Mouse (Mus musculus) midbrain, postnatal 0 days (tissue): ENCODE measurements around the gene Bcap29. TPM values are rescaled to one million over a fixed set of nuclear protein-coding genes. Genes with fewer than 3 reads are reported as not detected.

Experiments
- ATAC-seq: fragments of 200-750 bp; cut with Nextera tagmentation; 2 replicates; pipeline ENCODE4 v1.8.0; 2017; ENCODE audit warnings: moderate number of reproducible peaks, mild to moderate bottlenecking, moderate TSS enrichment, moderate library complexity; ENCODE audit not compliant: low FRiP score
- DNase-seq: peaks from one replicate; pipeline ENCODE4 v3.0.0-alpha.2; 2015; ENCODE audit warnings: low spot score
- H3K27ac ChIP-seq: fragments of 300-500 bp; sonication (generic); 2 replicates; pipeline ENCODE4 v1.5.1; 2014; ENCODE audit warnings: low read depth, mild to moderate bottlenecking, low read length, mixed read lengths
- H3K27me3 ChIP-seq: fragments of 300-500 bp; sonication (generic); 2 replicates; pipeline ENCODE4 v1.6.1; 2014; ENCODE audit warnings: low read length, control low read depth, mixed read lengths; ENCODE audit not compliant: insufficient read depth
- H3K36me3 ChIP-seq: fragments of 300-500 bp; sonication (generic); 2 replicates; pipeline ENCODE4 v1.6.1; 2014; ENCODE audit warnings: low read length, control low read depth, mixed read lengths; ENCODE audit not compliant: insufficient read depth
- H3K4me1 ChIP-seq: fragments of 300-500 bp; sonication (generic); 2 replicates; pipeline ENCODE4 v1.6.1; 2014; ENCODE audit warnings: mild to moderate bottlenecking, control low read depth, antibody characterized with exemption, low read length, mixed read lengths; ENCODE audit not compliant: insufficient read depth
- H3K4me2 ChIP-seq: fragments of 300-500 bp; sonication (generic); 2 replicates; pipeline ENCODE4 v1.6.1; 2014; ENCODE audit warnings: low read depth, mild to moderate bottlenecking, low read length, mixed read lengths; ENCODE audit not compliant: poor library complexity, severe bottlenecking
- H3K4me3 ChIP-seq: fragments of 300-500 bp; sonication (generic); 2 replicates; pipeline ENCODE4 v1.5.1; 2014; ENCODE audit warnings: low read depth, mild to moderate bottlenecking, low read length, moderate library complexity
- H3K9ac ChIP-seq: fragments of 300-500 bp; sonication (generic); replicated peaks from 2 replicates; pipeline ENCODE4 v1.6.1; 2014; ENCODE audit warnings: mild to moderate bottlenecking, low read length, moderate library complexity, mixed read lengths; ENCODE audit not compliant: poor library complexity, severe bottlenecking
- H3K9me3 ChIP-seq: fragments of 300-500 bp; sonication (generic); 2 replicates; pipeline ENCODE4 v1.6.1; 2016; ENCODE audit warnings: low read length, control low read depth
- CTCF ChIP-seq: IDR thresholded peaks from 2 replicates; pipeline ENCODE4 v1.5.1; 2016; ENCODE audit warnings: antibody characterized with exemption, mild to moderate bottlenecking
- WGBS: fragments of 180-500 bp; shearing (Covaris S2); extraction: QIAGEN DNeasy Blood & Tissue Kit; methylation state at CpG from one replicate; pipeline ENCODE4 v1.1.7; 2014; 5-methylcytosine and 5-hydroxymethylcytosine counted together
- polyA plus RNA-seq: library from polyadenylated mRNA; unstranded; fragments of >200 nt; fragmentation: Nextera tagmentation; extraction: Ambion mirVana; gene quantifications from 2 replicates; pipeline ENCODE4 v1.2.1, GENCODE M21; 2015
- total RNA-seq: library from RNA; depleted of rRNA; stranded (reverse); fragments of >200 nt; gene quantifications from 2 replicates; pipeline ENCODE4 v1.2.3, GENCODE M21; 2014

The Bcap29 gene
- total and polyA plus RNA-seq, 2 experiments from 2014 or later, result 11.1 to 33.9 TPM

DNA sequence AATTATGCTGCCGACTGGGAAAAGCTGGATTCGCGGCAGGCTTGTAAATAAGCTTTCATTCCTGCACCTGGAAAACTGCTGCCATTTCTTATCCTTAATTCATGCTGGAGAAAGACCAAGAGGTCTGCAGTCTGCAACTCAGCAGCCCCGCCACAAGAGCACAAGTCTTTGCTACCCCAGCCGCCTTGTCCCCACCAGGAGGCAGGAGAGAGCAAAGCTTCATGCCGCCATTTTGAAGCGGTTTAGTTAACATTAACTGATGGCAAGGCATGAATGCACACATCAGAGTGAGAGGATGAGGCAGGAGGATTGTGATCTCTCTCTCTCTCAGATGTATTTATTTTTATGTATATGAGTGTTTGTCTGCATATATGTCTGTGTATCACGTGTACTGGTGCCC, 14.4 kb downstream of the Bcap29 start:
- ATAC-seq, result no peak
- Histone ChIP-seq H3K4me1 (no peaks in the 10 kb centered on the region), H3K4me2 (no peak overlapping the region), H3K9me3 (no peaks in the 10 kb centered on the region), H3K4me3 (no peak overlapping the region), H3K36me3 (no peaks in the 10 kb centered on the region), H3K27ac (no peak overlapping the region), H3K27me3 (no peaks in the 10 kb centered on the region), H3K9ac (no peak overlapping the region)
- peak; percentile 12; the same call in 1 of the 2 replicates for TF ChIP-seq CTCF
- no peak for DNase-seq
- WGBS, result 86% methylated on average over 8 of the region's 8 CpGs

- Histone ChIP-seq H3K4me1 (no peaks in the 10 kb centered on the region), H3K36me3 (no peaks in the 10 kb centered on the region), H3K9ac (no peak overlapping the region), H3K9me3 (no peaks in the 10 kb centered on the region), H3K27ac (no peak overlapping the region), H3K4me3 (no peak overlapping the region), H3K27me3 (no peaks in the 10 kb centered on the region), H3K4me2 (no peak overlapping the region)
- ATAC-seq (no peak), DNase-seq (no peak)
- TF ChIP-seq CTCF, result no peak
- WGBS, result 54% methylated on average over 4 of the region's 4 CpGs
Measured at GRCm38 (mm10) chr12:31613353-31613752, 21.1 kb downstream of the Bcap29 start.

DNA sequence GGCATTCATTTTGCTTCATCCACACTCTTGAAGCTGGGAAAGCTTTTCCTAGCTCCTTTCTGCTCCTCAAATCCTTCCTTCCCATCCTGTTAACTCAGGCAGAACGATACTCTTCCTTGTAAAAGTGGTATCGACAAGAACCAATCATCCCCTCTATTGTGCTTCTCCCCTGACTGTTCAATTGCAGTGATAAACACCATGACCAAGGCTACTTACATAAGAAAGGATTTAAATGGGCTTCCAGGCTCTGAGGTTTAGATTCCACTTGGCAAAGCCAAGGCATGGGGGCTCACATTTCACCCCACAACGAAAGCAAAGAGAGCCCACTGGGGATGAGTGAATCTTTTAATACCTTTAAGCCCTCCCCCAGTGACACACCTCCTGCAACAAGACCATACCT, 26.3 kb downstream of the Bcap29 start:
- Histone ChIP-seq H3K4me1 (no peaks in the 10 kb centered on the region), H3K9ac (no peak overlapping the region), H3K4me2 (no peak overlapping the region), H3K27ac (no peak overlapping the region), H3K4me3 (no peak overlapping the region), H3K36me3 (no peaks in the 10 kb centered on the region), H3K27me3 (no peaks in the 10 kb centered on the region), H3K9me3 (no peaks in the 10 kb centered on the region)
- no peak for TF ChIP-seq CTCF
- no peak for ATAC-seq
- DNase-seq, result no peak
- 10% methylated on average over 3 of the region's 3 CpGs for WGBS

GRCm38 (mm10) chr12:31604894-31605293, 29.6 kb downstream of the Bcap29 start:
- 88% methylated on average over 3 of the region's 3 CpGs for WGBS
- no peaks in the 10 kb centered on the region for H3K4me1 ChIP-seq
- no peaks in the 10 kb centered on the region for H3K9me3 ChIP-seq
- H3K4me3 ChIP-seq, result no peak overlapping the region
- no peak overlapping the region for H3K4me2 ChIP-seq
- H3K9ac ChIP-seq, result no peak overlapping the region
- TF ChIP-seq CTCF, result no peak
- H3K27me3 ChIP-seq, result no peaks in the 10 kb centered on the region
- H3K36me3 ChIP-seq, result no peaks in the 10 kb centered on the region
- ATAC-seq, result no peak
- DNase-seq, result peak; percentile 35
- H3K27ac ChIP-seq, result no peak overlapping the region

DNA sequence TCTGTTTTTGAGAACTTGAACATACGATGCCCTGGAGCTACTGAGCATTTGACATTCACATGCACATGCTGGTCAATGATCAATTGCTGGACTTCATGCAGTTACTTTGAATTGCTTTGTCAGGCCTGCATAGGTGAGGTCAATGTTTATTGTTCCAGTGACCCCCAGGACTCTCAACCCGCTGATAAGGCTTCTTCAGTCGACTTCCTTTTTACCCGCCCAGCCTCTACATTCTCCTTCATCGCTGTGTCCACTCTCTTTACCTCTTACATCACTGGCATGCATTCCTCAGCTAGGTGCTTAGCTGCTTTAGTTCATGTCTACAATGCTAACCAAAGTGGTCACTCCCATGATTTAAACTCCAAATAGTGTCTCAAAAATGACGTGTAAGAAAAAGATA, 30.9 kb downstream of the Bcap29 start:
- DNase-seq (no peak), ATAC-seq (no peak)
- TF ChIP-seq CTCF, result no peak
- H3K4me1 ChIP-seq, result no peaks in the 10 kb centered on the region
- WGBS, result 75% methylated on average over 6 of the region's 6 CpGs
- H3K27me3 ChIP-seq, result no peaks in the 10 kb centered on the region
- no peak overlapping the region for H3K27ac ChIP-seq
- no peak overlapping the region for H3K4me3 ChIP-seq
- H3K36me3 ChIP-seq, result no peaks in the 10 kb centered on the region
- H3K9me3 ChIP-seq, result no peaks in the 10 kb centered on the region
- no peak overlapping the region for H3K4me2 ChIP-seq
- H3K9ac ChIP-seq, result no peak overlapping the region

DNA sequence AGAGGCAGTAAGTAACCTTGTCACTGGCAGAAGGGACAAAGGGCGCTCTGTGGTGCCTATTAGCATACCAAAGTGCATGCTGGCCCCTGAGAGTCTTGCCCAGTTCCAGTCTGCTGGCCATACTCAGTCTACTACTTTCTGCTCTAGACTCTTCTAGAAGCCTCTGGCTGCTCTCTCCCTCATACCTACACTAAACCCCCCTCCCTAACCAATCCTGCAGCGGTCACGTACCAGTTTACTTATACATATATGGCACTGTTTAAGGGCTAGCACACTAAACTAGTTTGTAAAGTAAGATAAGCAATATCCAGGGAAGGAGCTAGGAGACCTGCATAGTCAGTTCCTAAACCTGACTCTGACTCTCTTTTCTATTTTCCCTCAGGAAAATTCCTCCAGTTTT, 40.2 kb downstream of the Bcap29 start:
- Histone ChIP-seq H3K9me3 (no peaks in the 10 kb centered on the region), H3K4me1 (no peaks in the 10 kb centered on the region), H3K27me3 (no peaks in the 10 kb centered on the region), H3K9ac (no peak overlapping the region), H3K27ac (no peak overlapping the region), H3K4me3 (no peak overlapping the region), H3K36me3 (no peaks in the 10 kb centered on the region), H3K4me2 (no peak overlapping the region)
- ATAC-seq (no peak), DNase-seq (no peak)
- WGBS, result 79% methylated on average over 3 of the region's 3 CpGs
- no peak for TF ChIP-seq CTCF

DNA sequence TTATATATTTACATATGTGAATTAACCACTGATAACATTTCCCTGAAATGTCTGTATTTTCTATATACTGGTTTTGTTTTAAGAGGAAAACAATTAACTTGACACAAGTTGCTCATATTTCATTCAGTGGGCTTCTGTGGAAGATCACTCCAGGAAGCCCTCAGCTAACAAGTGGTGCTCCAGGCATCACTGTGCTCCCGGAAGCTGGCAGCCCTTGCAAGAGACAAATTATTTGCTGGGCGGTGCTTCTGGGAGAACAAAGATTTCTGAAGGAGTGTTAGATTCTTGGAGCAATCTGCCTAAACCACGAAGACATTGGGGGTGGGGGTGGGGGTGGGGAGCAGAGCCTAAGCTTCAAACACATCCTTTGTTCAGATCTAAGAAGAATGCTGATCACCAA, 42.4 kb downstream of the Bcap29 start:
- no peak overlapping the region for H3K27ac ChIP-seq
- no peak overlapping the region for H3K4me3 ChIP-seq
- DNase-seq (no peak), ATAC-seq (no peak)
- H3K36me3 ChIP-seq, result no peaks in the 10 kb centered on the region
- no peaks in the 10 kb centered on the region for H3K27me3 ChIP-seq
- H3K9ac ChIP-seq, result no peak overlapping the region
- H3K4me1 ChIP-seq, result no peaks in the 10 kb centered on the region
- WGBS, result 33% methylated on average over 3 of the region's 3 CpGs
- no peaks in the 10 kb centered on the region for H3K9me3 ChIP-seq
- TF ChIP-seq CTCF, result no peak
- no peak overlapping the region for H3K4me2 ChIP-seq
